Mouse (Mus musculus) yolk sac, embryonic 10.5 days (tissue): ENCODE measurements around the gene Fndc8.
"Not testable (repeated sequence)": the region's sequence is repeated elsewhere in the genome, so short reads cannot be mapped to it uniquely, and the experiment has no call there.

ENCODE experiments used
- DNase-seq: peaks from one replicate; pipeline ENCODE4 v3.0.0-alpha.2; 2017; ENCODE audit warnings: low spot score

The Fndc8 gene

GRCm38 (mm10) chr11:82910679-82911389, 18.9 kb downstream of the Fndc8 start:
- no peak for DNase-seq

GRCm38 (mm10) chr11:82914711-82915352, 22.9 kb downstream of the Fndc8 start:
- peak; percentile 61 for DNase-seq

GRCm38 (mm10) chr11:82920768-82921167, 28.8 kb downstream of the Fndc8 start:
- no peak for DNase-seq

GRCm38 (mm10) chr11:82921691-82922090, 29.8 kb downstream of the Fndc8 start:
- no peak for DNase-seq

GRCm38 (mm10) chr11:82923910-82924309, 32.0 kb downstream of the Fndc8 start:
- DNase-seq = not testable (repeated sequence)

- DNase-seq = no peak
Observed at GRCm38 (mm10) chr11:82928897-82929632, 37.1 kb downstream of the Fndc8 start.

GRCm38 (mm10) chr11:82929633-82929950, 37.7 kb downstream of the Fndc8 start:
- no peak for DNase-seq

GRCm38 (mm10) chr11:82930391-82930955, 38.5 kb downstream of the Fndc8 start:
- DNase-seq = not testable (repeated sequence)

- not testable (repeated sequence) for DNase-seq
Observed at GRCm38 (mm10) chr11:82931161-82931560, 39.2 kb downstream of the Fndc8 start.

GRCm38 (mm10) chr11:82931671-82932450, 39.9 kb downstream of the Fndc8 start:
- not testable (repeated sequence) for DNase-seq

- DNase-seq = no peak
Observed at GRCm38 (mm10) chr11:82933186-82933585, 41.3 kb downstream of the Fndc8 start.

- no peak for DNase-seq
Observed at GRCm38 (mm10) chr11:82943336-82943735, 51.4 kb downstream of the Fndc8 start.

GRCm38 (mm10) chr11:82945636-82946035, 53.7 kb downstream of the Fndc8 start:
- DNase-seq = no peak

GRCm38 (mm10) chr11:82947457-82947856, 55.5 kb downstream of the Fndc8 start:
- DNase-seq = no peak

GRCm38 (mm10) chr11:82949036-82949435, 57.1 kb downstream of the Fndc8 start:
- DNase-seq = no peak
